Mouse (Mus musculus) right cerebral cortex, adult 18-20 months (tissue): ENCODE measurements at regions not wholly inside any gene's neighbourhood (a gene's known extent, or its start where the extent isn't known, plus 50 kb on each side); places are given as distances from the start of the nearest gene placed in this dataset.

Source experiments
- DNase-seq: peaks from one replicate; pipeline ENCODE4 v3.0.0; 2022; ENCODE audit warnings: mixed read lengths

GRCm38 (mm10) chr13:78717686-78718431 lies 518.3 kb upstream of the Nr2f1 start:
- no peak for DNase-seq

- no peak for DNase-seq
These were observed 517.6 kb upstream of the Nr2f1 start for GRCm38 (mm10) chr13:78717159-78717558.

GRCm38 (mm10) chr13:78704693-78705092 lies 505.1 kb upstream of the Nr2f1 start:
- no peak for DNase-seq

- DNase-seq = peak; percentile 1
These were observed 498.4 kb upstream of the Nr2f1 start for GRCm38 (mm10) chr13:78697814-78698519.

GRCm38 (mm10) chr13:78679255-78679895 lies 479.8 kb upstream of the Nr2f1 start:
- DNase-seq = no peak

- DNase-seq = no peak
These were observed 478.7 kb upstream of the Nr2f1 start for GRCm38 (mm10) chr13:78678241-78678640.

GRCm38 (mm10) chr13:78658285-78658684 lies 458.7 kb upstream of the Nr2f1 start:
- DNase-seq = peak; percentile 60

- peak; percentile 53 for DNase-seq
These were observed 457.2 kb upstream of the Nr2f1 start for GRCm38 (mm10) chr13:78656766-78657165.

- peak; percentile 33 for DNase-seq
These were observed 456.6 kb upstream of the Nr2f1 start for GRCm38 (mm10) chr13:78656196-78656595.

GRCm38 (mm10) chr13:78650824-78651223 lies 451.3 kb upstream of the Nr2f1 start:
- DNase-seq = no peak

- DNase-seq = no peak
These were observed 445.0 kb upstream of the Nr2f1 start for GRCm38 (mm10) chr13:78644556-78644955.

GRCm38 (mm10) chr13:78643023-78643422 lies 443.5 kb upstream of the Nr2f1 start:
- DNase-seq = no peak

- DNase-seq = no peak
These were observed 442.8 kb upstream of the Nr2f1 start for GRCm38 (mm10) chr13:78642443-78642729.

GRCm38 (mm10) chr13:78641687-78642442 lies 442.3 kb upstream of the Nr2f1 start:
- no peak for DNase-seq

- DNase-seq = no peak
These were observed 440.8 kb upstream of the Nr2f1 start for GRCm38 (mm10) chr13:78640340-78640739.

GRCm38 (mm10) chr13:78638462-78638861 lies 438.9 kb upstream of the Nr2f1 start:
- no peak for DNase-seq

GRCm38 (mm10) chr13:78631609-78632008 lies 432.1 kb upstream of the Nr2f1 start:
- DNase-seq = no peak

GRCm38 (mm10) chr13:78629041-78629727 lies 429.6 kb upstream of the Nr2f1 start:
- DNase-seq = no peak

- DNase-seq = no peak
These were observed 424.1 kb upstream of the Nr2f1 start for GRCm38 (mm10) chr13:78623652-78624051.

- no peak for DNase-seq
These were observed 403.3 kb upstream of the Nr2f1 start for GRCm38 (mm10) chr13:78602861-78603211.

GRCm38 (mm10) chr13:78602211-78602860 lies 402.8 kb upstream of the Nr2f1 start:
- DNase-seq = no peak
